Comparison of ENCODE assay signal across 22 mouse cellular contexts in the genomic region with DNA sequence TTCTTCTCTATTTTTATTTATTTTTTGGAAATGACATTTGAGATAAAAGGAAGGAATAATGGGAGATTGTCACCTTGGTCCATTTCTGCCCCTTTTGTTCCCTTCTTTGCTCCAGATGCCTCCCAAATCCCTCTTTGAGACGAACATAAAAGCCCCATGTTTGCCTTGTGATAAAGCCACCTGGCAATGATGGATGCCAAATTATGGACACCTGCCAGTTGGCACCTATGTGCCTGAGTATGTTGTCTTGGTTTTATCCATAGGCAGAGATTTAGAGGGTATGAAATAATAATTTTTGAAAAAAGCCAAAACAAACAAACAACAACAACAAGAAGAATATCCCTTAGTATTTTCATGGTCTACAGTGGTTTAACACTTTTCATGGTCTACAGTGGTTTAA.
DNase-seq lines count a peak whose midpoint lies in the region; ATAC-seq and TF ChIP-seq lines count a peak whose summit lies in the region.
"Had no signal": no experiment of that assay in that cellular context is flagged by ENCODE, and none has a peak within 500 bp of the region (broad histone marks: within the 10 kb centered on the region; RNA-seq: fewer than 3 reads in every experiment).

No protein-coding gene starts in this region.

- H3K4me1 ChIP-seq in lung, postnatal 0 days (ENCODE audit: insufficient read depth, low read depth, low read length), result no peaks in the 10 kb centered on the region
- H3K4me1 ChIP-seq: embryonic facial prominence, embryonic 15.5 days; heart, embryonic 10.5 days; hindbrain, embryonic 12.5 days had no signal

- 29% methylated on average over 1 of the region's 1 CpGs for WGBS in lung, postnatal 0 days

- no peak for ATAC-seq in lung, postnatal 0 days
- ATAC-seq: forebrain, embryonic 14.5 days; inflammation-experienced regulatory T-cells, adult 6 months; intestine, postnatal 0 days had no signal

- H3K9ac ChIP-seq in lung, postnatal 0 days (replicated peaks; ENCODE audit: low read depth), result no peak overlapping the region
- H3K9ac ChIP-seq: embryonic facial prominence, embryonic 15.5 days; hindbrain, embryonic 12.5 days had no signal

- TF ChIP-seq POLR2A in brain, embryonic 14.5 days (IDR thresholded peaks at IDR 0.05; ENCODE audit: borderline replicate concordance, extremely low read depth, insufficient read depth, insufficient read length, poor library complexity, severe bottlenecking), result no peak

- H3K4me2 ChIP-seq in lung, postnatal 0 days (replicated peaks; ENCODE audit: low read depth, low read length), result no peak overlapping the region
- H3K4me2 ChIP-seq: embryonic facial prominence, embryonic 15.5 days; hindbrain, embryonic 12.5 days had no signal

- no peaks in the 10 kb centered on the region for H3K9me3 ChIP-seq in lung, postnatal 0 days (ENCODE audit: low read length)
- H3K9me3 ChIP-seq: embryonic facial prominence, embryonic 15.5 days; forebrain, embryonic 10.5 days; heart, embryonic 10.5 days; hindbrain, embryonic 12.5 days had no signal

- no peak overlapping the region for H3K27ac ChIP-seq in lung, postnatal 0 days (ENCODE audit: low read length)
- H3K27ac ChIP-seq: embryonic facial prominence, embryonic 15.5 days; forebrain, embryonic 10.5 days; heart, embryonic 10.5 days; hindbrain, embryonic 12.5 days had no signal

- TF ChIP-seq CTCF in brain, embryonic 14.5 days (IDR thresholded peaks at IDR 0.05; ENCODE audit: borderline replicate concordance, extremely low read depth, insufficient read depth, insufficient read length), result no peak
- no peak for TF ChIP-seq CTCF in lung, postnatal 0 days (IDR thresholded peaks at IDR 0.05)

- no peaks in the 10 kb centered on the region for H3K36me3 ChIP-seq in lung, postnatal 0 days (ENCODE audit: insufficient read depth, low read length)
- H3K36me3 ChIP-seq: embryonic facial prominence, embryonic 15.5 days; forebrain, embryonic 10.5 days; heart, embryonic 10.5 days; hindbrain, embryonic 12.5 days had no signal

- no peak for TF ChIP-seq EP300 in lung, postnatal 0 days (IDR thresholded peaks at IDR 0.05)

- DNase-seq in brain, embryonic 14.5 days (ENCODE audit: low read depth), result peak; percentile 20
- DNase-seq in cerebellum, adult 18-20 months, result peak; percentile 75 to 81
- DNase-seq in cerebellum, adult 9-11 months, result peak; percentile 82
- peak; percentile 79 to 85 for DNase-seq in cerebellum, postnatal 36 days
- no peak for DNase-seq in lung, postnatal 0 days (ENCODE audit: low spot score)
- no peak for DNase-seq in adipocyte (ENCODE audit: low spot score)
- DNase-seq in kidney, postnatal 4 days, result no peak
- DNase-seq: adrenal gland, postnatal 10 days; embryo, embryonic 11 days; gastrocnemius, postnatal 10 days; heart, adult 18-20 months; heart, postnatal 10 days; heart, postnatal 4 days; kidney, adult 9 months had no signal

- H3K4me3 ChIP-seq in lung, postnatal 0 days (ENCODE audit: low read depth, low read length), result no peak overlapping the region
- H3K4me3 ChIP-seq: embryonic facial prominence, embryonic 15.5 days; erythroblast, embryonic 14.5 days; forebrain, embryonic 10.5 days; heart, embryonic 10.5 days; hindbrain, embryonic 12.5 days had no signal

- H3K27me3 ChIP-seq in lung, postnatal 0 days (replicated peaks; ENCODE audit: insufficient read depth, low read length), result no peaks in the 10 kb centered on the region
- H3K27me3 ChIP-seq: embryonic facial prominence, embryonic 15.5 days; hindbrain, embryonic 12.5 days had no signal

Comparison
In these comparisons a context has a peak if more than half of its experiments do, and no peak if none do; other contexts are left out.
1. DNase-seq: peak in brain, embryonic 14.5 days (single experiment), cerebellum, adult 18-20 months (2 of 2), cerebellum, adult 9-11 months (single experiment) and cerebellum, postnatal 36 days (2 of 2); none in lung, postnatal 0 days (single experiment), adipocyte (single experiment) and kidney, postnatal 4 days (0 of 2).